In the genomic region with DNA sequence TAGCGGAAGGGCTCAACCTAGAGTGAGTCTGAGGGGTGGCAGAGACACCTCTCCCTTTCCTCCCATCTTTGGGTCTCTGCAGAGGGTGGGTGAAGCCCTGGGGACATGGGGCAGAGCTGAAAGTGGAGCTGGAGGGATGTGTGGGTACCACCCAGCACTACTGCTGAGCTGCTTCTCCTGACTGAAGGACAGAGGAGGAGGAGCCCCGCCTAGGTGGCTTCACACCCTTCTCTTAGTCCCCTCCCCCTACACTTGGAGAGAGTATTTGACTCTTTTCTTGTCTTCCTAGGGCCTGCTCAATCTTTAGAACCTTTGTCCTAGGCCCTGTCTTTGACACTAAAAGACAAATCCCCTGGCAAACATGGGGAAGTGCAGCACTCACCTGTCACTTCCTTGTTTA, we compare ENCODE assay signal across 17 mouse cellular contexts. TPM values are rescaled to one million over a fixed set of nuclear protein-coding genes. Genes with fewer than 3 reads are reported as not detected.
DNase-seq lines count a peak whose midpoint lies in the region; ATAC-seq and TF ChIP-seq lines count a peak whose summit lies in the region.
"Had no signal": no experiment of that assay in that cellular context is flagged by ENCODE, and none has a peak within 500 bp of the region (broad histone marks: within the 10 kb centered on the region; RNA-seq: fewer than 3 reads in every experiment).

No protein-coding gene starts in this region.

- intact Hi-C loops in left cerebral cortex, postnatal 25 days (cut with DNase I) = loop anchor here (10.0 kb wide), 1 partner anchor 107 kb away; no protein-coding TSS in a partner anchor

- peaks cover 30% of the 10 kb centered on the region for H3K4me1 ChIP-seq in forebrain, embryonic 16.5 days (replicated peaks; ENCODE audit: control insufficient read depth, insufficient read depth, low read length)
- H3K4me1 ChIP-seq in forebrain, embryonic 12.5 days = peaks cover 45% of the 10 kb centered on the region
- peaks cover 3% of the 10 kb centered on the region for H3K4me1 ChIP-seq in liver, embryonic 11.5 days (replicated peaks; ENCODE audit: control insufficient read depth, insufficient read depth, low read length)
- peaks cover 85% of the 10 kb centered on the region for H3K4me1 ChIP-seq in E14TG2a.4 (replicated peaks; ENCODE audit: low read depth, low read length)
- H3K4me1 ChIP-seq in limb, embryonic 14.5 days (ENCODE audit: control insufficient read depth, insufficient read depth, low read length) = peaks cover 40% of the 10 kb centered on the region

- H3K27ac ChIP-seq in forebrain, embryonic 16.5 days (ENCODE audit: low read length) = no peak overlapping the region
- H3K27ac ChIP-seq in forebrain, embryonic 12.5 days = no peak overlapping the region
- no peak overlapping the region for H3K27ac ChIP-seq in liver, embryonic 11.5 days (ENCODE audit: low read depth, low read length)
- no peak overlapping the region for H3K27ac ChIP-seq in limb, embryonic 14.5 days (replicated peaks; ENCODE audit: low read depth, low read length)
- H3K27ac ChIP-seq: forebrain, embryonic 15.5 days; heart, embryonic 13.5 days; liver, embryonic 14.5 days had no signal

- H3K4me2 ChIP-seq in forebrain, embryonic 16.5 days (ENCODE audit: low read length) = no peak overlapping the region
- no peak overlapping the region for H3K4me2 ChIP-seq in forebrain, embryonic 12.5 days
- H3K4me2 ChIP-seq in liver, embryonic 11.5 days = no peak overlapping the region
- H3K4me2 ChIP-seq in limb, embryonic 14.5 days (replicated peaks; ENCODE audit: low read depth, low read length, severe bottlenecking) = no peak overlapping the region
- H3K4me2 ChIP-seq: forebrain, embryonic 15.5 days; heart, embryonic 13.5 days had no signal

- no peak overlapping the region for H3K4me3 ChIP-seq in forebrain, embryonic 16.5 days (replicated peaks; ENCODE audit: low read length)
- no peak overlapping the region for H3K4me3 ChIP-seq in forebrain, embryonic 12.5 days (replicated peaks)
- no peak overlapping the region for H3K4me3 ChIP-seq in liver, embryonic 11.5 days (ENCODE audit: low read depth, low read length)
- peak overlapping the region; percentile 58 for H3K4me3 ChIP-seq in E14TG2a.4 (replicated peaks; ENCODE audit: low read length)
- no peak overlapping the region for H3K4me3 ChIP-seq in limb, embryonic 14.5 days (replicated peaks; ENCODE audit: low read length)
- H3K4me3 ChIP-seq: forebrain, embryonic 15.5 days; heart, embryonic 13.5 days had no signal

- no peaks in the 10 kb centered on the region for H3K36me3 ChIP-seq in forebrain, embryonic 16.5 days (ENCODE audit: control insufficient read depth, insufficient read depth)
- no peaks in the 10 kb centered on the region for H3K36me3 ChIP-seq in forebrain, embryonic 12.5 days (replicated peaks)
- no peaks in the 10 kb centered on the region for H3K36me3 ChIP-seq in liver, embryonic 11.5 days (ENCODE audit: control insufficient read depth, insufficient read depth, low read length)
- no peaks in the 10 kb centered on the region for H3K36me3 ChIP-seq in E14TG2a.4 (ENCODE audit: insufficient read depth, low read length)
- no peaks in the 10 kb centered on the region for H3K36me3 ChIP-seq in limb, embryonic 14.5 days (ENCODE audit: control insufficient read depth, insufficient read depth, low read length)
- H3K36me3 ChIP-seq: forebrain, embryonic 15.5 days; heart, embryonic 13.5 days had no signal

- DNase-seq in liver, embryonic 11.5 days (ENCODE audit: low spot score) = no peak
- DNase-seq in liver = no peak
- DNase-seq in limb, embryonic 14.5 days (ENCODE audit: low spot score) = no peak
- no peak for DNase-seq in left cerebral cortex, postnatal 25 days (ENCODE audit: low spot score in 2 of 2)
- DNase-seq in kidney, postnatal 14 days = no peak
- DNase-seq: cerebellum, postnatal 25 days; kidney, adult 9 months; lung, postnatal 4 days; spleen, adult 18-20 months; thymus, postnatal 36 days had no signal

- H3K9ac ChIP-seq in forebrain, embryonic 16.5 days (replicated peaks; ENCODE audit: low read depth, low read length) = no peak overlapping the region
- H3K9ac ChIP-seq in forebrain, embryonic 12.5 days = no peak overlapping the region
- H3K9ac ChIP-seq in liver, embryonic 11.5 days (ENCODE audit: low read depth, low read length) = no peak overlapping the region
- H3K9ac ChIP-seq in limb, embryonic 14.5 days (ENCODE audit: low read depth, low read length, severe bottlenecking) = no peak overlapping the region
- H3K9ac ChIP-seq: forebrain, embryonic 15.5 days; heart, embryonic 13.5 days; liver, embryonic 14.5 days had no signal

- 0 out of 2 replicates have a peak, but pooled peaks have one; percentile 14 for ATAC-seq in forebrain, embryonic 16.5 days
- no peak for ATAC-seq in forebrain, embryonic 12.5 days (ENCODE audit: low FRiP score)
- ATAC-seq in liver, embryonic 11.5 days (replicated peaks; ENCODE audit: low FRiP score) = peak; percentile 29; the same call in 1 of the 2 replicates
- ATAC-seq in limb, embryonic 14.5 days (ENCODE audit: low FRiP score, low read depth) = peak; percentile 18; the same call in 1 of the 2 replicates
- ATAC-seq: CD4-positive, CD25-positive, alpha-beta regulatory T cell, adult 4 months; forebrain, embryonic 15.5 days had no signal

- H3K9me3 ChIP-seq in forebrain, embryonic 16.5 days (ENCODE audit: control insufficient read depth, low read length) = no peaks in the 10 kb centered on the region
- no peaks in the 10 kb centered on the region for H3K9me3 ChIP-seq in forebrain, embryonic 12.5 days
- no peaks in the 10 kb centered on the region for H3K9me3 ChIP-seq in liver, embryonic 11.5 days (ENCODE audit: control insufficient read depth, low read length)
- H3K9me3 ChIP-seq in E14TG2a.4 (ENCODE audit: low read length) = no peaks in the 10 kb centered on the region
- H3K9me3 ChIP-seq in limb, embryonic 14.5 days (ENCODE audit: control insufficient read depth, low read length) = no peaks in the 10 kb centered on the region
- H3K9me3 ChIP-seq: forebrain, embryonic 15.5 days; heart, embryonic 13.5 days had no signal

- 48% methylated on average over 2 of the region's 2 CpGs for WGBS in forebrain, embryonic 16.5 days
- WGBS in forebrain, embryonic 12.5 days = 33% methylated on average over 2 of the region's 2 CpGs
- WGBS in liver, embryonic 11.5 days = 75% methylated on average over 2 of the region's 2 CpGs
- WGBS in limb, embryonic 14.5 days = 75% methylated on average over 2 of the region's 2 CpGs

- no peak for TF ChIP-seq POLR2A in limb, embryonic 14.5 days (IDR thresholded peaks at IDR 0.05; ENCODE audit: borderline replicate concordance, extremely low read depth, insufficient read depth, insufficient read length)

- H3K27me3 ChIP-seq in forebrain, embryonic 16.5 days (replicated peaks; ENCODE audit: control insufficient read depth, insufficient read depth, low read length) = no peaks in the 10 kb centered on the region
- H3K27me3 ChIP-seq in forebrain, embryonic 12.5 days = no peaks in the 10 kb centered on the region
- H3K27me3 ChIP-seq in liver, embryonic 11.5 days (replicated peaks; ENCODE audit: control insufficient read depth, insufficient read depth, low read length) = 0 out of 2 replicates have a peak, but pooled peaks cover under 1% of the 10 kb centered on the region
- no peaks in the 10 kb centered on the region for H3K27me3 ChIP-seq in E14TG2a.4 (ENCODE audit: insufficient read depth, low read length)
- no peaks in the 10 kb centered on the region for H3K27me3 ChIP-seq in limb, embryonic 14.5 days (ENCODE audit: control insufficient read depth, insufficient read depth, low read length)
- H3K27me3 ChIP-seq: forebrain, embryonic 15.5 days; heart, embryonic 13.5 days had no signal

- TF ChIP-seq CTCF in E14TG2a.4 (conservative IDR thresholded peaks at IDR 0.05; ENCODE audit: low read length) = no peak

RNA-seq across cellular contexts. Expression of gene Mboat2, which starts 7.3 kb away (rescaled TPM):
- 70.8 and 78.2 TPM in 2 replicates for polyA plus RNA-seq in forebrain, embryonic 16.5 days (2015; fragmentation: Nextera tagmentation; extraction: Ambion mirVana)
- polyA plus RNA-seq in forebrain, embryonic 12.5 days (2016; fragmentation: Nextera tagmentation; extraction: Ambion mirVana) = 58.4 and 60.0 TPM in 2 replicates
- polyA plus RNA-seq in liver, embryonic 11.5 days (2014; fragmentation: Nextera tagmentation; extraction: Ambion mirVana) = 16.0 and 18.1 TPM in 2 replicates
- 24.7 and 25.2 TPM in 2 replicates for polyA plus RNA-seq in limb, embryonic 14.5 days (2012; rRNA removed)
- polyA plus RNA-seq in limb, embryonic 14.5 days (2014; fragmentation: Nextera tagmentation; extraction: Ambion mirVana) = 66.4 and 70.5 TPM in 2 replicates
- total RNA-seq in left cerebral cortex, postnatal 25 days (2021) = 10 to 100 TPM; 68.9 to 84.2 TPM
